Mouse (Mus musculus) small intestine, adult 2 months (tissue): ENCODE results near the gene Rxfp3. TPM values are rescaled to one million over a fixed set of nuclear protein-coding genes. Genes with fewer than 3 reads are reported as not detected.
A peak's percentile ranks its signal among the peaks of the same experiment; 100 is the strongest.

Source experiments
- H3K27ac ChIP-seq: fragments of 200-500 bp; 2 replicates; pipeline ENCODE4 v1.5.1; 2012; ENCODE audit warnings: low read depth, low read length, control low read depth, inconsistent platforms; ENCODE audit not compliant: insufficient read depth
- H3K27me3 ChIP-seq: fragments of 200-500 bp; 2 replicates; pipeline ENCODE4 v1.6.1; 2012; ENCODE audit warnings: mild to moderate bottlenecking, moderate library complexity, low read length, inconsistent platforms; ENCODE audit not compliant: control insufficient read depth, insufficient read depth
- H3K36me3 ChIP-seq: fragments of 200-500 bp; 2 replicates; pipeline ENCODE4 v1.6.1; 2012; ENCODE audit warnings: mild to moderate bottlenecking, low read length, control low read depth, inconsistent platforms; ENCODE audit not compliant: control insufficient read depth, insufficient read depth
- H3K4me1 ChIP-seq: fragments of 200-500 bp; 2 replicates; pipeline ENCODE4 v1.6.1; 2012; ENCODE audit warnings: low read length, inconsistent platforms, mixed read lengths; ENCODE audit not compliant: control insufficient read depth, insufficient read depth, insufficient read length
- H3K4me3 ChIP-seq: fragments of 200-500 bp; 2 replicates; pipeline ENCODE4 v1.5.1; 2012; ENCODE audit warnings: low read depth, mild to moderate bottlenecking, control low read depth, inconsistent platforms, low read length, moderate library complexity
- CTCF ChIP-seq: fragments of 200-500 bp; IDR thresholded peaks from 2 replicates; pipeline ENCODE4 v1.5.1; 2012; ENCODE audit warnings: low read depth, mild to moderate bottlenecking, control low read depth, inconsistent platforms, low read length, moderate library complexity, mixed read lengths; ENCODE audit not compliant: insufficient replicate concordance, insufficient read length; ENCODE audit errors: extremely low read depth
- POLR2A ChIP-seq: fragments of 200-500 bp; IDR thresholded peaks from 2 replicates; pipeline ENCODE4 v1.6.1; 2012; ENCODE audit warnings: low read depth, mild to moderate bottlenecking, control low read depth, inconsistent platforms, low read length, moderate library complexity
- WGBS: fragments of 180-500 bp; shearing (Covaris S2); methylation state at CpG from one replicate; pipeline ENCODE4 v1.1.7; 2018; 5-methylcytosine and 5-hydroxymethylcytosine counted together
- polyA plus RNA-seq: library from polyadenylated mRNA; depleted of rRNA; stranded (reverse); fragments of >200 nt; gene quantifications from 2 replicates; pipeline ENCODE4 v1.2.3, GENCODE M21; 2012

The Rxfp3 gene
- polyA plus RNA-seq, 1 experiment, result not detected

DNA sequence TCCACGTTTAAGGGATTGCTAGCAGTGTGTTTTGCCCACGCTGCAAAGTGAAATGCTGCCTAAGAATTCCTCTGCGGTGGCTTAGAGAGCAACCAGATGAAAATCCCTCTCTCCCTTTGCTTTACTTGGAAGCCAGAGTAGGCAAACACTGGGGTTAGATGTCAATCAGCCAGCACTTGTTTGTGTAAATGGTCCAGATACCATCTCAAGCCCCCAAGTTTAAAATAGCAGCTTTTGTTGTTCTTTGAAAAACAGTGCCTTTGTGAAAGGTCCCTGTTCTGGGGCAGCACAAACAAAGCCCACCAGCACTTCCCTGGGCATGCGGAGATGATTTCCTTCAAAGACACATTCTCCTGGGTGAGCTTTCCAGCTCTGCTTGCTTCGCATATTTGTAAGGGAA lies 28.5 kb upstream of the Rxfp3 start:
- Histone ChIP-seq H3K27me3 (no peaks in the 10 kb centered on the region; the same call in 1 of the 2 replicates), H3K27ac (no peak overlapping the region), H3K4me1 (no peaks in the 10 kb centered on the region), H3K36me3 (no peaks in the 10 kb centered on the region), H3K4me3 (peak overlapping the region; percentile 4; the same call in 1 of the 2 replicates)
- 45% methylated on average over 5 of the region's 5 CpGs for WGBS
- TF ChIP-seq POLR2A, result no peak
- TF ChIP-seq CTCF, result no peak

DNA sequence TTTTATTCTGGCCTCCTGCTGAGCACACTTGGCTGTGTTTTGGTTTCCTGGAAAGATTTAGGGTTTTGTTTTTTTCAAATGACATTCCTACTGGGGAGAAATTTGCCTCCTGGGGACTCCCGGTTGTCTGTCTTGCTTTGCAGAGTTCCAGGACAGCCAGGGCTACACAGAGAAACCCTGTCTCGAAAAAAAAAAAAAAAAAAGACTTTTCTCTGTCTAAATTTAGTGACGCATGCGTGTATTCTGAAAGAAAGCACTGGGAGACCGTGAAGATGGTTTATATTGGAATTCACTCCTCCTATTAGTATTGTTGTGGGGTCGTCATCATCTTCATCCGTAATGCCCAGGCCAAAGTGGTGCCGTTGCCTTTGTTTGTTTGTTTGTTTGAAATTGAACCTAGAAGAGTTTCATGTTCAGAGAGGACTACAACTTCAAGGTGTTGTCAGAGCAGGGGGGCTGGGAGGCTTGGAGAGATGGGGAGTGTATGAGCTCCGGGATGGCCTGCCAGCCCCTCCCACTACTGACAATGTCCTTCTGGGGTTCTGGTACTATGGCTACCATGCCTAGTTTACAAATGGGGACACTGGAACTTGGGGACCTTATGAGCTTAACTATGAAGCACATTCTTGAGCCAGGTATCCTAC lies 27.9 kb upstream of the Rxfp3 start:
- no peak overlapping the region for H3K27ac ChIP-seq
- TF ChIP-seq POLR2A, result no peak
- TF ChIP-seq CTCF, result no peak

DNA sequence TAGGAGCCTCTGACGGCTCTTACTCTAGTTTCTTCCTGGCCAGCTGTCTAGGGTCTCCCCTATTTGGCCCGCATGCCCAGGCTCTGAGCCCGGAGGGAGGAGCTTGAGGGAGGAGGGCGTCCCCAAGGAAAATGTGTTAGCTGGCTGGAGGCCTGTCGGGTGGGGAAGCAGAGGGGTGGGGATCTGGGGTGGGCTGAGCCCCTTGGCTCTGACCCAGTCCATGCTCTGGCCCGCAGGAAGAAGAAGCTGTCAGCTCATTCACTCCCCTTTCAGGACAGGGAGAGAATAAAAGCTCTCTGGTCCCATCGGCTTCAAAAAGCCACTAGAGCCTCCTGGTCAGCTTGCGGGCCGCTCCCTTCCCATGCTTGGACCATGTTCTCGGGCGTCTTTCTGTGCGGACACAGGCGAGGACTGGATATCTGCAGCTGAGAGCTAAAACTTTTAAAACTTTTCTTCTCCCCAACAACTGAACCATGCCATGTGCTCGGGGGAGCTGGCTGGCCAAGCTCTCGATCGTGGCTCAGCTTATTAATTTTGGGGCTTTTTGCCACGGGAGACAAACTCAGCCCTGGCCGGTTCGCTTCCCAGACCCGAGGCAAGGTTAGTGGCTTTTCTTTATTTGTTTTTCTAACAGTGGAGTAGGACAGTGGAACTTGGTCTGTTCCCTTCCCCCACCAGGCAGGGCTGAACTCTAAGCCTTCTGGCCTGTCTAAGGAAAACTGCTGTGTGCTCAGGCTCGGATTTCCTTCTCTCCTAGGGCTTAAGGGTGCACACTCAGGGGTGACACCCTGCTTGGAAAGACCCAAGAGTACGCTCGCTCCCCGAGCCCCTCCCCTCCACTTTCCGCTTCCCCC lies 27.0 kb upstream of the Rxfp3 start, which contains the start of gene Adamts12:
Gene Adamts12 (plus strand): TSS at position 233 of the 854 bp plus-strand sequence.
- Histone ChIP-seq H3K36me3 (no peaks in the 10 kb centered on the region), H3K4me1 (no peaks in the 10 kb centered on the region), H3K4me3 (peak within 1 kb of the TSS; percentile 39), H3K27ac (peak within 1 kb of the TSS; percentile 13; the same call in 1 of the 2 replicates), H3K27me3 (no peaks in the 10 kb centered on the region; the same call in 1 of the 2 replicates)
- TF ChIP-seq CTCF, result no peak
- no peak for TF ChIP-seq POLR2A
- WGBS, result 11% methylated on average over 25 of the region's 25 CpGs

More for the DNA sequence above, 27.9 kb upstream of the Rxfp3 start:
- Histone ChIP-seq H3K4me3 (peak overlapping the region; percentile 4; the same call in 1 of the 2 replicates), H3K27me3 (no peaks in the 10 kb centered on the region; the same call in 1 of the 2 replicates), H3K36me3 (no peaks in the 10 kb centered on the region), H3K4me1 (no peaks in the 10 kb centered on the region)
- WGBS, result 38% methylated on average over 9 of the region's 9 CpGs

DNA sequence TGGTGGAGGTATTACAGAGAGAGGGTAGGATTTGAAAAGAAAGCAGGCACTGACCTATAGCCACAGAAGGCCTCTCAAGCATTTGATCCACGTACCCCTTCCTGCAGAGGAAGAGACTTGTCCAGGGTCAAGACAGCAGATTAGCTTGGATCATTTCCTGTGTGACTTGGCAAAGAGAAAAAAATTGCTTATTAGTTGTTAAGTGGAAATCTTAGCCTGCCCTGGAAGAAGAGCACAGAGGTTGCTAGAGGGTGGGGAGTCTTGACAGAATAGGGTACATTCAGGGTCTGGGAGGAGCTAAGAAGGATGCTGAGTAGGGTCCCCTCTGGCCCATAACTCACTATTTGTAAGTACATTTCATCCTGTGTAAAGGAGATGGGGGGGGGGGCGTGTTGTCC lies 26.4 kb upstream of the Rxfp3 start:
- TF ChIP-seq POLR2A (no peak), CTCF (no peak)
- no peak overlapping the region for H3K4me3 ChIP-seq
- WGBS, result 24% methylated on average over 2 of the region's 2 CpGs
- H3K27ac ChIP-seq, result no peak overlapping the region
- H3K4me1 ChIP-seq, result no peaks in the 10 kb centered on the region
- H3K27me3 ChIP-seq, result no peaks in the 10 kb centered on the region; the same call in 1 of the 2 replicates
- H3K36me3 ChIP-seq, result no peaks in the 10 kb centered on the region

DNA sequence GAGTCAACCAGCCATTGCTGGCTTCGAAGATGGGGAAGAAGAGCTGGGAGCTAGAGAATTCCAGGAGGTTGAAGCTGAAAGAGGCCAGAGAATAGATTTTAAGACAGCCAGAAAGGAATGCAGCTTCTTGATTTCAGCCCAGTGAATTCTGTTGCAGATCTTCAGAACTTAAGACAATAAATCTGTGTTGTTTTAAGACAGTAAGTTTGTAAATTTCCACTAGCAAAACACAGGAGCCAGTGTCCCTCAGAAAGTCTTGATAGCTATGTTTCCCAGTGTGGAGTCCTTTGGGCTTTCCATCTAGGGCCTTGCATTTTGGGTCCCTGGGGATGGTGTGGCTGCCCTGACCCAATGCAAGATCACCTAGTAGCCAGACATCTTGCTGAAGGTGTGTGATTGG lies 25.1 kb upstream of the Rxfp3 start:
- Histone ChIP-seq H3K27ac (no peak overlapping the region), H3K4me3 (no peak overlapping the region), H3K4me1 (no peaks in the 10 kb centered on the region), H3K27me3 (no peaks in the 10 kb centered on the region; the same call in 1 of the 2 replicates), H3K36me3 (no peaks in the 10 kb centered on the region)
- WGBS, result 88% methylated on average over 1 of the region's 1 CpGs
- TF ChIP-seq CTCF (no peak), POLR2A (no peak)

DNA sequence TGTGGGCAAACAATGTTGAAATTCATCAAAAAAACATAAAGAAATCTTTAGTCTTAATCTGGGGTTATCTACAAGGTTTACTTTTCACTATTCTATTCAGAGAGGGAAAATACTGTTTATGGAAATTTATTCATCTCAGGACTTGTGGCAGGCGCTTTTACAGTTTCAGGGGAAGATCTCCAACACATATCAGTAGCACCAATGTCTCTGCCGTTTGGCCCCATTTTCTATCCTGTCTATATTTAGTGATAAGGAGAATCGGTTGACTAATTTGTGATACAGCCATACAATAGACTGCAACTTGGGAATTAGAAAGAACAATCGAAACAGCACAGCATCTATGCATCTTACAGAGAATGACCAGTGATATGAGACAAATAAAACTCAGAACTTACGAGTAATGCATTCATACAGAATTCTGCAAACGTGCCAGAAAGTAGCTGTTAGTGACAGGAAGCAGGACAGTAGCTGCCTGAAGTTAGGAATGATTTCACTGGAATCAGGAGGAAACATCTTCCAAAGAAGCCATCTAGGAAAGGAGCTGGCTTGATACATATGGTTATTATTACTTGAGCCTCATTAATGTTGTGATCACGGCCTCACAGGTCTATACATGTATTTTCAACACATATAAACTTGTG lies 16.8 kb upstream of the Rxfp3 start:
- WGBS, result 59% methylated on average over 7 of the region's 7 CpGs
- H3K27ac ChIP-seq, result no peak overlapping the region
- H3K4me3 ChIP-seq, result no peak overlapping the region
- H3K36me3 ChIP-seq, result no peaks in the 10 kb centered on the region
- no peaks in the 10 kb centered on the region for H3K4me1 ChIP-seq
- TF ChIP-seq CTCF (no peak), POLR2A (no peak)
- H3K27me3 ChIP-seq, result no peaks in the 10 kb centered on the region
